31 mouse cellular contexts compared by ENCODE assay signal in genomic region chr7:24524978-24525377, GRCm38 (mm10). TPM values are rescaled to one million over a fixed set of nuclear protein-coding genes. Genes with fewer than 3 reads are reported as not detected.
DNase-seq lines count a peak whose midpoint lies in the region; ATAC-seq and TF ChIP-seq lines count a peak whose summit lies in the region.
"Had no signal": no experiment of that assay in that cellular context is flagged by ENCODE, and none has a peak within 500 bp of the region (broad histone marks: within the 10 kb centered on the region; RNA-seq: fewer than 3 reads in every experiment).

No protein-coding gene starts in this region.

- H3K4me1 ChIP-seq in kidney, adult 2 months (ENCODE audit: control insufficient read depth, insufficient read depth, low read length), result peaks cover 6% of the 10 kb centered on the region
- peaks cover 4% of the 10 kb centered on the region; the same call in 1 of the 2 replicates for H3K4me1 ChIP-seq in lung, postnatal 0 days (ENCODE audit: insufficient read depth, low read depth, low read length)
- no peaks in the 10 kb centered on the region for H3K4me1 ChIP-seq in heart, adult 2 months (ENCODE audit: control insufficient read depth, insufficient read depth, low read length)

- peak; percentile 19; the same call in 1 of the 2 replicates for TF ChIP-seq CTCF in kidney, adult 2 months (conservative IDR thresholded peaks at IDR 0.05; ENCODE audit: insufficient read depth, insufficient read length, low read depth, low read length)
- TF ChIP-seq CTCF in lung, postnatal 0 days (IDR thresholded peaks at IDR 0.05), result peak; percentile 28
- no peak for TF ChIP-seq CTCF in heart, adult 2 months (IDR thresholded peaks at IDR 0.05)

- no peak for TF ChIP-seq POLR2A in kidney, adult 2 months (IDR thresholded peaks at IDR 0.05; ENCODE audit: low read depth, low read length)
- TF ChIP-seq POLR2A in heart, adult 2 months (IDR thresholded peaks at IDR 0.05; ENCODE audit: insufficient read depth, low read depth, low read length), result no peak

- intact Hi-C loops in heart, adult 2 months (cut with DNase I), result loop anchor here (5.0 kb wide), 1 partner anchor 53 kb away; no protein-coding TSS in a partner anchor

- no peak for TF ChIP-seq EP300 in lung, postnatal 0 days (IDR thresholded peaks at IDR 0.05)
- TF ChIP-seq EP300 in heart, adult 2 months (IDR thresholded peaks at IDR 0.05; ENCODE audit: insufficient read depth, low read depth, low read length), result no peak

- no peak overlapping the region for H3K27ac ChIP-seq in kidney, adult 2 months (ENCODE audit: insufficient read depth, low read depth, low read length)
- H3K27ac ChIP-seq in lung, postnatal 0 days (ENCODE audit: low read length), result no peak overlapping the region
- H3K27ac ChIP-seq in heart, adult 2 months, result no peak overlapping the region
- H3K27ac ChIP-seq: limb, embryonic 13.5 days; liver, embryonic 15.5 days; midbrain, embryonic 10.5 days had no signal

- no peaks in the 10 kb centered on the region for H3K36me3 ChIP-seq in kidney, adult 2 months (ENCODE audit: control insufficient read depth, insufficient read depth, low read length)
- no peaks in the 10 kb centered on the region for H3K36me3 ChIP-seq in lung, postnatal 0 days (ENCODE audit: insufficient read depth, low read length)
- H3K36me3 ChIP-seq in heart, adult 2 months (ENCODE audit: control insufficient read depth, insufficient read depth, low read length), result no peaks in the 10 kb centered on the region
- H3K36me3 ChIP-seq: embryonic facial prominence, embryonic 15.5 days; limb, embryonic 13.5 days; liver, embryonic 15.5 days; midbrain, embryonic 10.5 days had no signal

- no peaks in the 10 kb centered on the region for H3K27me3 ChIP-seq in kidney, adult 2 months (replicated peaks; ENCODE audit: control insufficient read depth, insufficient read depth, low read length)
- H3K27me3 ChIP-seq in lung, postnatal 0 days (replicated peaks; ENCODE audit: insufficient read depth, low read length), result no peaks in the 10 kb centered on the region
- no peaks in the 10 kb centered on the region for H3K27me3 ChIP-seq in heart, adult 2 months (ENCODE audit: control insufficient read depth, insufficient read depth, low read length)
- H3K27me3 ChIP-seq: embryonic facial prominence, embryonic 15.5 days; forebrain, embryonic 15.5 days; limb, embryonic 13.5 days; liver, embryonic 15.5 days had no signal

- no peak for ATAC-seq in lung, postnatal 0 days
- ATAC-seq: forebrain, embryonic 15.5 days; hindbrain, embryonic 16.5 days had no signal

- no peaks in the 10 kb centered on the region for H3K79me2 ChIP-seq in heart, adult 2 months (replicated peaks; ENCODE audit: control insufficient read depth, insufficient read depth, low read length)

- no peak for DNase-seq in kidney, adult 2 months
- DNase-seq in kidney, postnatal 14 days, result no peak
- no peak for DNase-seq in lung, postnatal 0 days (ENCODE audit: low spot score)
- no peak for DNase-seq in lung, adult 18-20 months
- peak; percentile 63 for DNase-seq in R1 (ENCODE audit: low read depth, low spot score)
- no peak for DNase-seq in heart, adult 2 months
- no peak for DNase-seq in cerebellum, postnatal 36 days
- DNase-seq: adrenal gland, adult 8-10 months; cerebellum, adult 8-10 months; gastrocnemius, postnatal 10 days; kidney, adult 11 months; kidney, postnatal 10 days; layer of hippocampus, postnatal 36 days; lung, postnatal 10 days; right cerebral cortex, postnatal 25 days; spleen, adult 18-20 months; thymus, postnatal 25 days had no signal

- H3K9ac ChIP-seq in lung, postnatal 0 days (replicated peaks; ENCODE audit: low read depth), result no peak overlapping the region
- no peak overlapping the region for H3K9ac ChIP-seq in heart, adult 2 months (ENCODE audit: low read depth, low read length)
- H3K9ac ChIP-seq: embryonic facial prominence, embryonic 15.5 days; forebrain, embryonic 15.5 days; limb, embryonic 13.5 days; liver, embryonic 15.5 days had no signal

- WGBS in kidney, adult 2 months, result 76% methylated on average over 6 of the region's 6 CpGs
- 74% methylated on average over 6 of the region's 6 CpGs for WGBS in lung, postnatal 0 days
- WGBS in heart, adult 2 months, result 76% methylated on average over 6 of the region's 6 CpGs

- no peak overlapping the region for H3K4me3 ChIP-seq in kidney, adult 2 months (ENCODE audit: insufficient read depth, low read depth, low read length)
- no peak overlapping the region for H3K4me3 ChIP-seq in lung, postnatal 0 days (ENCODE audit: low read depth, low read length)
- no peak overlapping the region for H3K4me3 ChIP-seq in heart, adult 2 months
- H3K4me3 ChIP-seq: embryonic facial prominence, embryonic 15.5 days; forebrain, embryonic 15.5 days; limb, embryonic 13.5 days; liver, embryonic 15.5 days; midbrain, embryonic 10.5 days had no signal

- H3K4me2 ChIP-seq in lung, postnatal 0 days (replicated peaks; ENCODE audit: low read depth, low read length), result no peak overlapping the region
- H3K4me2 ChIP-seq: embryonic facial prominence, embryonic 15.5 days; forebrain, embryonic 15.5 days; heart, embryonic 11.5 days; limb, embryonic 13.5 days; liver, embryonic 15.5 days had no signal

- H3K9me3 ChIP-seq in lung, postnatal 0 days (ENCODE audit: low read length), result no peaks in the 10 kb centered on the region
- H3K9me3 ChIP-seq: embryonic facial prominence, embryonic 15.5 days; forebrain, embryonic 15.5 days; limb, embryonic 13.5 days; liver, embryonic 15.5 days; midbrain, embryonic 10.5 days had no signal

RNA-seq across cellular contexts. Expression of gene Irgq, which starts 5.5 kb away (rescaled TPM):
- polyA plus RNA-seq in kidney, adult 2 months (2012; rRNA removed), result 15.4 and 17.4 TPM in 2 replicates
- 3.5 and 4.0 TPM in 2 replicates for polyA plus RNA-seq in lung, postnatal 0 days (2015; fragmentation: Nextera tagmentation; extraction: Ambion mirVana)
- 10 to 100 TPM; 16.1 to 17.4 TPM for total RNA-seq in heart, adult 2 months (2021)
- polyA plus RNA-seq in heart, adult 2 months (2012; rRNA removed), result 12.9 and 20.7 TPM in 2 replicates

RNA-seq across cellular contexts. Expression of gene AC161166.1, which starts 12.7 kb away (rescaled TPM):
- not detected in 2 replicates for polyA plus RNA-seq in kidney, adult 2 months (2012; rRNA removed)
- 0.06 and 0.10 TPM in 2 replicates for polyA plus RNA-seq in lung, postnatal 0 days (2015; fragmentation: Nextera tagmentation; extraction: Ambion mirVana)
- total RNA-seq in heart, adult 2 months (2021), result not detected
- 0.04 TPM in 1 of 2 replicates, not detected in the other for polyA plus RNA-seq in heart, adult 2 months (2012; rRNA removed)
- total RNA-seq: adrenal gland, adult 8-10 months; gastrocnemius, postnatal 10 days; granulocyte monocyte progenitor cell, adult 5-6 weeks; hematopoietic stem cell, adult 5-6 weeks; layer of hippocampus, adult 18-20 months; layer of hippocampus, postnatal 36 days; left cerebral cortex, postnatal 14 days; monocyte, adult 5-6 weeks; neutrophil, adult 5-6 weeks had no signal
- polyA plus RNA-seq: liver, embryonic 15.5 days had no signal

RNA-seq across cellular contexts. Expression of gene Zfp428, which starts 18.2 kb away (rescaled TPM):
- polyA plus RNA-seq in kidney, adult 2 months (2012; rRNA removed), result 9.5 and 17.1 TPM in 2 replicates
- 13.1 and 17.0 TPM in 2 replicates for polyA plus RNA-seq in lung, postnatal 0 days (2015; fragmentation: Nextera tagmentation; extraction: Ambion mirVana)
- total RNA-seq in heart, adult 2 months (2021), result 10 to 100 TPM; 14.5 to 14.9 TPM
- 12.3 and 28.7 TPM in 2 replicates for polyA plus RNA-seq in heart, adult 2 months (2012; rRNA removed)
- total RNA-seq: neutrophil, adult 5-6 weeks had no signal

RNA-seq across cellular contexts. Expression of gene Pinlyp, which starts 20.9 kb away (rescaled TPM):
- polyA plus RNA-seq in kidney, adult 2 months (2012; rRNA removed), result not detected in 2 replicates
- 0.19 and 0.39 TPM in 2 replicates for polyA plus RNA-seq in lung, postnatal 0 days (2015; fragmentation: Nextera tagmentation; extraction: Ambion mirVana)
- total RNA-seq in heart, adult 2 months (2021), result not detected
- polyA plus RNA-seq in heart, adult 2 months (2012; rRNA removed), result not detected in 2 replicates
- total RNA-seq: adrenal gland, adult 8-10 months; gastrocnemius, postnatal 10 days; granulocyte monocyte progenitor cell, adult 5-6 weeks; hematopoietic stem cell, adult 5-6 weeks; layer of hippocampus, adult 18-20 months; layer of hippocampus, postnatal 36 days; left cerebral cortex, postnatal 14 days; monocyte, adult 5-6 weeks; neutrophil, adult 5-6 weeks had no signal
- polyA plus RNA-seq: forebrain, embryonic 15.5 days; heart, embryonic 11.5 days; heart, postnatal 0 days; hindbrain, embryonic 16.5 days; limb, embryonic 13.5 days; liver, embryonic 15.5 days had no signal

RNA-seq across cellular contexts. Expression of gene Xrcc1, which starts 21.1 kb away (rescaled TPM):
- polyA plus RNA-seq in kidney, adult 2 months (2012; rRNA removed), result 29.0 and 31.2 TPM in 2 replicates
- polyA plus RNA-seq in lung, postnatal 0 days (2015; fragmentation: Nextera tagmentation; extraction: Ambion mirVana), result 35.4 and 37.0 TPM in 2 replicates
- total RNA-seq in heart, adult 2 months (2021), result 10 to 100 TPM; 25.0 to 25.6 TPM
- 21.8 and 25.5 TPM in 2 replicates for polyA plus RNA-seq in heart, adult 2 months (2012; rRNA removed)
